Mouse (Mus musculus) forebrain, postnatal 0 days (tissue): ENCODE data around the gene Cdhr5. TPM values are rescaled to one million over a fixed set of nuclear protein-coding genes. Genes with fewer than 3 reads are reported as not detected.

Experiments
- ATAC-seq: fragments of 200-750 bp; cut with Nextera tagmentation; 2 replicates; pipeline ENCODE4 v1.8.0; 2017; ENCODE audit warnings: mild to moderate bottlenecking, moderate library complexity
- DNase-seq: peaks from one replicate; pipeline ENCODE4 v3.0.0-alpha.2; 2015
- H3K27ac ChIP-seq: fragments of 300-500 bp; sonication (generic); 2 replicates; pipeline ENCODE4 v1.5.1; 2014; ENCODE audit warnings: low read depth, mild to moderate bottlenecking, antibody characterized with exemption, low read length, moderate library complexity, mixed read lengths
- H3K27me3 ChIP-seq: fragments of 300-500 bp; sonication (generic); 2 replicates; pipeline ENCODE4 v1.6.1; 2014; ENCODE audit warnings: mild to moderate bottlenecking, low read length, mixed read lengths; ENCODE audit not compliant: insufficient read depth
- H3K36me3 ChIP-seq: fragments of 300-500 bp; sonication (generic); 2 replicates; pipeline ENCODE4 v1.6.1; 2014; ENCODE audit warnings: mild to moderate bottlenecking, moderate library complexity; ENCODE audit not compliant: insufficient read depth
- H3K4me1 ChIP-seq: fragments of 300-500 bp; sonication (generic); 2 replicates; pipeline ENCODE4 v1.6.1; 2014; ENCODE audit warnings: antibody characterized with exemption; ENCODE audit not compliant: insufficient read depth
- H3K4me2 ChIP-seq: fragments of 300-500 bp; sonication (generic); 2 replicates; pipeline ENCODE4 v1.6.1; 2014; ENCODE audit warnings: low read depth, mild to moderate bottlenecking, moderate library complexity
- H3K4me3 ChIP-seq: fragments of 300-500 bp; sonication (generic); 2 replicates; pipeline ENCODE4 v1.5.1; 2014; ENCODE audit warnings: low read depth, low read length, mixed read lengths
- H3K9ac ChIP-seq: fragments of 300-500 bp; sonication (generic); 2 replicates; pipeline ENCODE4 v1.6.1; 2014; ENCODE audit warnings: mild to moderate bottlenecking
- H3K9me3 ChIP-seq: fragments of 300-500 bp; sonication (generic); 2 replicates; pipeline ENCODE4 v1.6.1; 2016; ENCODE audit warnings: low read length
- CTCF ChIP-seq: sonication (generic); IDR thresholded peaks from 2 replicates; pipeline ENCODE4 v1.5.1; 2016; ENCODE audit warnings: antibody characterized with exemption, control low read depth, low read depth
- WGBS: fragments of 180-500 bp; shearing (Covaris S2); extraction: QIAGEN DNeasy Blood & Tissue Kit; methylation state at CpG from one replicate; pipeline ENCODE4 v1.1.7; 2014; 5-methylcytosine and 5-hydroxymethylcytosine counted together
- polyA plus RNA-seq: library from polyadenylated mRNA; unstranded; fragments of >200 nt; fragmentation: Nextera tagmentation; extraction: Ambion mirVana; gene quantifications from 2 replicates; pipeline ENCODE4 v1.2.1, GENCODE M21; 2015
- total RNA-seq: library from RNA; depleted of rRNA; stranded (reverse); fragments of >200 nt; gene quantifications from 2 replicates; pipeline ENCODE4 v1.2.3, GENCODE M21; 2014; rRNA removed

The Cdhr5 gene
- not detected in 2 replicates for total RNA-seq
- not detected in 2 replicates for polyA plus RNA-seq

GRCm38 (mm10) chr7:141276546-141276945, at the start of gene Cdhr5:
Gene Cdhr5 (minus strand): TSS chr7:141276786.
- WGBS: 79% methylated on average over 11 of the region's 11 CpGs
- Histone ChIP-seq H3K4me2 (no peak within 1 kb of the TSS), H3K4me1 (no peaks in the 10 kb centered on the region; the same call in 1 of the 2 replicates), H3K27me3 (no peaks in the 10 kb centered on the region), H3K4me3 (no peak within 1 kb of the TSS), H3K9ac (no peak within 1 kb of the TSS), H3K9me3 (no peaks in the 10 kb centered on the region), H3K27ac (no peak within 1 kb of the TSS), H3K36me3 (no peaks in the 10 kb centered on the region)
- DNase-seq: no peak
- no peak for TF ChIP-seq CTCF
- no peak for ATAC-seq

GRCm38 (mm10) chr7:141324686-141325085, 48.1 kb upstream of the Cdhr5 start:
- Histone ChIP-seq H3K4me2 (0 out of 2 replicates have a peak overlapping the region, but pooled peaks have one; percentile 13), H3K9ac (peak overlapping the region; percentile 22; the same call in 1 of the 2 replicates)
- WGBS: 69% methylated on average over 1 of the region's 1 CpGs

GRCm38 (mm10) chr7:141319446-141319845, 42.9 kb upstream of the Cdhr5 start:
- ATAC-seq (no peak), DNase-seq (no peak)
- Histone ChIP-seq H3K4me3 (no peak overlapping the region), H3K9ac (no peak overlapping the region), H3K27me3 (no peaks in the 10 kb centered on the region), H3K36me3 (peaks cover 93% of the 10 kb centered on the region), H3K4me2 (no peak overlapping the region), H3K9me3 (no peaks in the 10 kb centered on the region), H3K4me1 (no peaks in the 10 kb centered on the region), H3K27ac (no peak overlapping the region)
- no peak for TF ChIP-seq CTCF
- 68% methylated on average over 2 of the region's 2 CpGs for WGBS

More at GRCm38 (mm10) chr7:141324686-141325085, 48.1 kb upstream of the Cdhr5 start:
- no peak overlapping the region for H3K4me3 ChIP-seq
- H3K27ac ChIP-seq: no peak overlapping the region
- H3K4me1 ChIP-seq: peaks cover 22% of the 10 kb centered on the region
- H3K27me3 ChIP-seq: no peaks in the 10 kb centered on the region
- DNase-seq (no peak), ATAC-seq (no peak)
- peaks cover 42% of the 10 kb centered on the region for H3K36me3 ChIP-seq
- no peak for TF ChIP-seq CTCF
- H3K9me3 ChIP-seq: no peaks in the 10 kb centered on the region

DNA sequence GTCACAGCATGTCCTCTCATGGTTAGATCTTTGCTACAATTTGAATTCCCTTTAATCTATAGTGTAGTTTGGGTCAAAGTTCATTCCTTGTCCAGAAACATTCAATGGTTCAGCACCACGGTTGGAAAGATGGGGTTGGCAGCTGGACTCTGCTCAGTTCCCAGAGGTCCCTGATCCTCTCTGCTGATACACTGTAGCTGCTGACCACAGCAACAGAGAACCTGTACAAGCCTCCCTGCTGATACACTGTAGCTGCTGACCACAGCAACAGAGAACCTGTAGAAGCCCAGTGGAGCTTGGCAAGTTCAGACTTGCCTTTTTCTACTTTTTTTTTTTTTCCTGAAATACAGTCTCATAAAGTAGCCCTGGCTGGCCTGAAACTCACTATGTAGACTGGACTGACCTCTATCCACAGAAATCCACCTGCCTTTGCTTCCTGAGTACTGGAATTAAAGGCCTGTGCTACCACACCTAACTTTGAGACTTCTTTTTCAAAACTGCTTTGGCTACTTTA, 41.1 kb upstream of the Cdhr5 start:
- Histone ChIP-seq H3K9ac (no peak overlapping the region), H3K27ac (no peak overlapping the region), H3K4me1 (no peaks in the 10 kb centered on the region), H3K36me3 (peaks cover 95% of the 10 kb centered on the region), H3K4me2 (no peak overlapping the region), H3K4me3 (no peak overlapping the region), H3K27me3 (no peaks in the 10 kb centered on the region), H3K9me3 (no peaks in the 10 kb centered on the region)
- DNase-seq (no peak), ATAC-seq (no peak)
- 75% methylated on average over 1 of the region's 1 CpGs for WGBS
- TF ChIP-seq CTCF: no peak

DNA sequence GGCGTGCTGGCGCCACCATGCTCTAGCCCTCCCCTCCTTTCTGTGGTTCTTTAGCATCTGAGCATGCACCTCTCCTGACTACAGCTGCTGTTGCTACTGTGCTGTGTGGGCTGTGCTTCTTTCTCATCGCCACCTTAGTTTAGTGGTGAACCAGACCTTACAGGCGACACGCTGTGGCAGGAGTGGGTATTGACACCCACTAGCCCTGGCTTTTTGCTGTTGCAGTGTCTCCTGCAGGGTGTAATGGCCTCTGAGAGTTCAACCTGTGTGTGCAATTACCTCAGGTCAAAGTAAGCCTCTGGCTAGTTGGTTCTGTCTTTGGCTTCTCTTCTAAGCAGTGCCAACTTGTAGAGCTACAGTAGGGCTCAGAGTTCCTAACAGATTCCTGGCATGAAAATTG, 39.4 kb upstream of the Cdhr5 start:
- Histone ChIP-seq H3K4me3 (no peak overlapping the region), H3K9me3 (no peaks in the 10 kb centered on the region), H3K36me3 (peaks cover 94% of the 10 kb centered on the region), H3K9ac (no peak overlapping the region), H3K4me1 (no peaks in the 10 kb centered on the region), H3K27ac (no peak overlapping the region), H3K27me3 (no peaks in the 10 kb centered on the region), H3K4me2 (no peak overlapping the region)
- peak; percentile 54 for ATAC-seq
- peak; percentile 60 for TF ChIP-seq CTCF
- DNase-seq: no peak
- WGBS: 70% methylated on average over 5 of the region's 5 CpGs

GRCm38 (mm10) chr7:141315076-141315475, 38.5 kb upstream of the Cdhr5 start:
- ATAC-seq (no peak), DNase-seq (no peak)
- no peaks in the 10 kb centered on the region for H3K4me1 ChIP-seq
- no peak overlapping the region for H3K9ac ChIP-seq
- H3K4me2 ChIP-seq: no peak overlapping the region
- TF ChIP-seq CTCF: no peak
- 81% methylated on average over 8 of the region's 8 CpGs for WGBS
- no peaks in the 10 kb centered on the region for H3K27me3 ChIP-seq
- peaks cover 94% of the 10 kb centered on the region for H3K36me3 ChIP-seq
- H3K9me3 ChIP-seq: no peaks in the 10 kb centered on the region
- H3K27ac ChIP-seq: no peak overlapping the region
- H3K4me3 ChIP-seq: no peak overlapping the region

- Histone ChIP-seq H3K9me3 (no peaks in the 10 kb centered on the region), H3K4me3 (no peak overlapping the region), H3K27ac (no peak overlapping the region), H3K9ac (no peak overlapping the region), H3K27me3 (no peaks in the 10 kb centered on the region), H3K4me2 (no peak overlapping the region), H3K4me1 (no peaks in the 10 kb centered on the region), H3K36me3 (peaks cover 96% of the 10 kb centered on the region)
- DNase-seq (no peak), ATAC-seq (no peak)
- no peak for TF ChIP-seq CTCF
- 93% methylated on average over 2 of the region's 2 CpGs for WGBS
Measured at GRCm38 (mm10) chr7:141314416-141314815, 37.8 kb upstream of the Cdhr5 start.
